Mouse (Mus musculus) testis, adult 2 months (tissue): ENCODE data around the gene Tmod1. TPM values are rescaled to one million over a fixed set of nuclear protein-coding genes. Genes with fewer than 3 reads are reported as not detected.

Experiments used
- H3K27ac ChIP-seq: fragments of 200-500 bp; 2 replicates; pipeline ENCODE4 v1.5.1; 2012; ENCODE audit warnings: low read depth, low read length; ENCODE audit not compliant: control insufficient read depth, insufficient read depth
- H3K27me3 ChIP-seq: fragments of 200-500 bp; 2 replicates; pipeline ENCODE4 v1.6.1; 2012; ENCODE audit warnings: mild to moderate bottlenecking, low read length, moderate library complexity; ENCODE audit not compliant: control insufficient read depth, insufficient read depth
- H3K36me3 ChIP-seq: fragments of 200-500 bp; 2 replicates; pipeline ENCODE4 v1.6.1; 2012; ENCODE audit warnings: mild to moderate bottlenecking, low read length; ENCODE audit not compliant: control insufficient read depth, insufficient read depth
- H3K4me1 ChIP-seq: fragments of 200-500 bp; 2 replicates; pipeline ENCODE4 v1.6.1; 2012; ENCODE audit warnings: low read length; ENCODE audit not compliant: control insufficient read depth, insufficient read depth
- H3K4me3 ChIP-seq: fragments of 200-500 bp; 2 replicates; pipeline ENCODE4 v1.5.1; 2012; ENCODE audit warnings: low read depth, mild to moderate bottlenecking, low read length, moderate library complexity, mixed read lengths; ENCODE audit not compliant: control insufficient read depth
- CTCF ChIP-seq: fragments of 200-500 bp; IDR thresholded peaks from 2 replicates; pipeline ENCODE4 v1.5.1; 2012; ENCODE audit warnings: low read depth, mild to moderate bottlenecking, inconsistent platforms, low read length, moderate library complexity; ENCODE audit not compliant: control insufficient read depth, insufficient read depth, insufficient replicate concordance
- POLR2A ChIP-seq: fragments of 200-500 bp; IDR thresholded peaks from 2 replicates; pipeline ENCODE4 v1.6.1; 2012; ENCODE audit warnings: low read depth, mild to moderate bottlenecking, inconsistent platforms, low read length, moderate library complexity; ENCODE audit not compliant: control insufficient read depth
- polyA plus RNA-seq: library from polyadenylated mRNA; depleted of rRNA; stranded (reverse); fragments of >200 nt; gene quantifications from 2 replicates; pipeline ENCODE4 v1.2.3, GENCODE M21; 2012

Tmod1 gene
- polyA plus RNA-seq, 1 experiment = 24.7 TPM

DNA sequence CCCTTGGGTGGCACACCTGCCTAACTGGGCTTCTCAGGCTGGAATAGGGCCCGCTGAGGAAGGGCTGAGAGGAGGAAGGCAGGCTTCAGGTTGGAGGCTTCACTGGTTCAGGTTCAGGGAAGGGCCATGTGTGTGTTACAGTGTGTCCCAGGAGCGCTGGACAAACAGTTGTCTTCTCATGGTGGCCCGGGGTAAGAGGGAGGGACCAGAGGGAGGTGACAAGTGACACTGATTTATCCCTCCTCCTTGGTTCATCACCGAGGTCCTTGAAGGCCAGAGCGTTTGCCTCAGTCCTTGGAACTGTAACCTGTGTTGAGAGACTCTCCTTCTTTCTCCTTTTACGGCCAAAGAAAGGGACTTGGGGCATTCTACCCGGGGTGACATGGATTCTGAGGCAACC lies 61.8 kb downstream of the Tmod1 start:
- H3K4me1 ChIP-seq = no peaks in the 10 kb centered on the region; the same call in 1 of the 2 replicates
- no peaks in the 10 kb centered on the region for H3K36me3 ChIP-seq
- TF ChIP-seq CTCF = no peak
- no peak for TF ChIP-seq POLR2A
- H3K27me3 ChIP-seq = no peaks in the 10 kb centered on the region
- H3K4me3 ChIP-seq = no peak overlapping the region
- no peak overlapping the region for H3K27ac ChIP-seq

DNA sequence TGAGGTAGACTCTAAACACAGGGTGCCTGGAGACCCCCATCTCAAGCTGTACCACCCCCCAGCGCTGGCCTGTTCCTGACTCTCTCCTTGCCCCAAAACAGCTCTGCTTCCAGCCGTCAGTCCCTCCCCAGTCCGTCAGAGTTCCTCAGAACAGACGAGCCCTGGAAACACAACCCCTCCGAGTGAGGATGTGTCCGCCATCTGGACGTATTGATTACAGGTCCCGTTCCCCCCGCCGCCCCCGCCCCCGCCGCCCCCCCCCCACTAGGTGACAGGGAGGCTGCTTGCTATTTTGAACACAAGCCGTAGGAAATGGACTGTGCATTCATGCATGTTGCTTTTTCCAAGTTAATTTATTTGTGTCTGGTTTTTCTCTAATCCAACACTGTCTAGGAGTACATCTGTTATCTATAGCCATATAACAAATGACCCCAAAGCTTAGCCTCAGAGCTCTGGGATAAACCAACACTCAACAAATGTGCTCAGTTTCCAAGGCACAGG lies 62.5 kb downstream of the Tmod1 start:
- Histone ChIP-seq H3K27me3 (no peaks in the 10 kb centered on the region), H3K4me1 (no peaks in the 10 kb centered on the region; the same call in 1 of the 2 replicates), H3K4me3 (no peak overlapping the region), H3K36me3 (no peaks in the 10 kb centered on the region), H3K27ac (no peak overlapping the region)
- TF ChIP-seq CTCF (no peak), POLR2A (no peak)

DNA sequence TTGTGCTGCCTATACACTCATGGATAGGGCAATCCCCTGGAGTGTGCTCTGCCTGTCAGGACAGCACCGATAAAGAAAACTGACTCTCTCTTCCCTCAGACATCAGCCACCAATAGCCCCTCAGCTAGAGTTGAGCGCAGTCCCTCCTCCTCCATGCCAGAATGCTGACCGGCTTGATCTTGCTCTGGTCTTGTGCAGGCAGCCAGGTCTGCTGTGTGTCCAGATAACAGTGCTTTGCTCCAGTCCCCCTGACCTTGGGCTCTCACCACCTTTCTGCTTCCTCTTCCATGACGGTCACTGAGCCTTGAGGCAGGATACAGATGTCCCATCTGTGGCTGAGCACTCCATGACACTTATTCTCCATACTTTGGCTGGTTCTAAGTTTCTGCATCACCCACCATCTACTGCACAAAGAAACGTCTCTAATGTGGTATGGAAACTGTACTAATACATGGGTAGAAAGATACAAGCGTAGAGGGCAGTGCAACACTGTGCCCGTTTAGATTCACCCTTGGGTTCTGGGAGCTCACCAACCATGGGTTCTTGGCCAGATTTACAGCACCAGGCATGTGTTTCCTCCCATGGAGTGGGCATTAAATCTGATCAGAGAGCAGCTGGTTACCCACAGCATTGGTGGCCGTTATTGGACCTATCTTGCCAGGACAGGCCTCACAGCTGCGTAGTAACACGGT lies 63.5 kb downstream of the Tmod1 start:
- no peak overlapping the region for H3K27ac ChIP-seq

DNA sequence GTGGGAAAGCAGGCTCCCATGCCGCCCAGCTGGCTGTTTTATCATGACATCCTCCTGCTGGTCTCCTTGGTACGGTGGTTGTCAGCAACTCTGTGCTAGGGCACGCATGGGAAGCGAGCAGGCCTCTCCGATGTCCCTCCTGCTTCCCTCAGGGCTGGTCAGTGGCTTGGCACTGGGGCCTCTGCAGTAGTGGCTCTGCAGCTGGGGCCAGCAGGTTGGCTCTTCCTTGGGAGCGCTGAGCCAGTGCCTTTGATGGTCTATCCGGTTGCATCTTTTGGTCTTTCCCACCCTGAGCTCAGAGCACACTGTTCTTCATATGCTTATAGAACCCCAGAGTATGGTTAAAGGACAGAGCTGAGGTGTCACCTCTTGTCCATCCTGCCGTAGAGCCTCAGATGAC lies 71.3 kb downstream of the Tmod1 start:
- no peak overlapping the region for H3K27ac ChIP-seq

More for the DNA sequence above, 63.5 kb downstream of the Tmod1 start:
- H3K4me1 ChIP-seq = no peaks in the 10 kb centered on the region; the same call in 1 of the 2 replicates
- H3K4me3 ChIP-seq = no peak overlapping the region
- no peaks in the 10 kb centered on the region for H3K36me3 ChIP-seq
- no peaks in the 10 kb centered on the region for H3K27me3 ChIP-seq
- TF ChIP-seq POLR2A = no peak
- no peak for TF ChIP-seq CTCF

DNA sequence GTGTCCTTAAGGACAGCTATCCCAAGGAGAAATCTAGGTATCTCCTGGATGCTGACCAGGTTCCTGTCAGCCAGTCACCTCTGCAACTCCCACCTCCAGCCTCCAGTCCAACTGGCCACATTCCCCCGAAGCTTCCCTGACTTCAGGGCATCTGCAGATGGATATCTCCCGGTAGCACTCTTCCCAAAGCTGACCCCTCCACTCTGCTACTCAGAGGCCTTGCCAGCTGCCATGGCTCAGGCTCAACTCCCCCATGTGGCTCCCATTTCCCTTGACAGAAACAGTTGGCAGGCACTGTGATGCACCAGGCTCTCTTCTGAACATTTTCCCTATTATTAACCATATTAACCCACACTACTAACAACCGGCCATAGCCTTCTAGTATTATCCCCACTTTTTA lies 72.6 kb downstream of the Tmod1 start:
- no peak for TF ChIP-seq CTCF
- no peaks in the 10 kb centered on the region for H3K4me1 ChIP-seq
- H3K27ac ChIP-seq = no peak overlapping the region
- no peaks in the 10 kb centered on the region for H3K27me3 ChIP-seq
- peaks cover 2% of the 10 kb centered on the region for H3K36me3 ChIP-seq
- H3K4me3 ChIP-seq = no peak overlapping the region

More for the DNA sequence above, 71.3 kb downstream of the Tmod1 start:
- no peaks in the 10 kb centered on the region for H3K36me3 ChIP-seq
- TF ChIP-seq CTCF (no peak), POLR2A (no peak)
- H3K27me3 ChIP-seq = no peaks in the 10 kb centered on the region
- H3K4me1 ChIP-seq = no peaks in the 10 kb centered on the region
- H3K4me3 ChIP-seq = no peak overlapping the region

DNA sequence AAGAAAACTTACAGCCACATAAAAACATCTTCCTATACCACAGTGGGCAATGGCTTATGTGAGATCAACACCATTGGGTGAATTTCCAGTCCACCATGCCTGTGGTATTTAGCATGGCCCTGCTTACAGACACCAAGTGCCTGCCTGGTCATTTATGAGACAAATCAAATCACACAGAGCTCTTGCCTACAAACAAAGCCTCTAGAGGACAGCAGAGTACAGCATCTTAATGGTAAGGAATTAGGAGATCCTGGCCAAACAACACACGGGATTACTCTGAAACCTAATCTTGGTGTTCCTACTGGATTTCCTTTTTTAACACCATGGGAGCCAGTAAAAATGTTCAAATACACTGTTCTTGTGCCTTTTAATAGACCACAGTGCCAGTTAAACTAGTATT lies 76.6 kb downstream of the Tmod1 start:
- TF ChIP-seq POLR2A = no peak
- TF ChIP-seq CTCF = no peak
- H3K36me3 ChIP-seq = peaks cover 7% of the 10 kb centered on the region

DNA sequence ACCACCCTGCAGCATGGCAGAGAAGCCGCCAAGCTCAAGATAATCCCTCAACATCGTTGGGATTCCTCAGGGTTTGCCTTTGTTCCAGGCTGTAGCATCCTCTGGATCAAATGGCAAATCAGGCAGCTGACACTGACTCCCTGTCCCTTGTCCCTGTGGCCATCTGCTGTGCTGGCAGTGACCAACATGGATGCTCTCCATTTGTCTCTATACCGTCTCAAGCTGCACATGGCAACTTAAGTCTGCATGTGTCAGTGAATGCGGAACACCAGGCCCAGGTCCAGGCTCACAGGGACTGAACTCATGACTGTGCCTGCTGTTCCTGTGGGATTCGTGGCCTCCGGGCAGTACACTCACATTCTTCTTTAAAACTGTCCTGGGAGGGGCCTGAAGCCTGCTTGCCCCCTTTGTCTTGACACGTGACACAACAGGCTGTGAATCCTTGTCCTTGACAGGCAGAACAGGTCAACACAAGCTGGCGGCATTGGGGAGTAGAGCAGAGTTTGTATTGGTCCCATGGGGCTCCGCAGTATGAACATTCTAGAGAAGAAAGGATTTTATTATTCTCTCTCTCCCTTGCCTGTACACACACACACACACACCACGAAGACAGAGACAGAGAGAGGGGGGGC lies 77.9 kb downstream of the Tmod1 start:
- peaks cover 7% of the 10 kb centered on the region for H3K36me3 ChIP-seq
- TF ChIP-seq POLR2A (no peak), CTCF (no peak)
- no peak overlapping the region for H3K4me3 ChIP-seq
- no peaks in the 10 kb centered on the region; the same call in 1 of the 2 replicates for H3K4me1 ChIP-seq
- no peak overlapping the region for H3K27ac ChIP-seq
- H3K27me3 ChIP-seq = no peaks in the 10 kb centered on the region

More for the DNA sequence above, 76.6 kb downstream of the Tmod1 start:
- no peak overlapping the region for H3K4me3 ChIP-seq
- H3K27ac ChIP-seq = no peak overlapping the region
- H3K4me1 ChIP-seq = no peaks in the 10 kb centered on the region; the same call in 1 of the 2 replicates
- H3K27me3 ChIP-seq = no peaks in the 10 kb centered on the region
